Mouse (Mus musculus) limb, embryonic 15.5 days (tissue): Measurements from ENCODE around the gene Srsf7. TPM values are rescaled to one million over a fixed set of nuclear protein-coding genes. Genes with fewer than 3 reads are reported as not detected.
A peak's percentile ranks its signal among the peaks of the same experiment; 100 is the strongest.
"Not testable (repeated sequence)": the region's sequence is repeated elsewhere in the genome, so short reads cannot be mapped to it uniquely, and the experiment has no call there.

ENCODE experiments used
- ATAC-seq: fragments of 200-750 bp; cut with Nextera tagmentation; 2 replicates; pipeline ENCODE4 v1.8.0; 2017; ENCODE audit warnings: low read depth, moderate TSS enrichment; ENCODE audit not compliant: insufficient number of reproducible peaks, low FRiP score, low TSS enrichment
- H3K27ac ChIP-seq: fragments of 300-500 bp; sonication (generic); 2 replicates; pipeline ENCODE4 v1.5.1; 2015; ENCODE audit warnings: moderate library complexity, mild to moderate bottlenecking, inconsistent platforms
- H3K27me3 ChIP-seq: fragments of 300-500 bp; sonication (generic); 2 replicates; pipeline ENCODE4 v1.6.1; 2015; ENCODE audit warnings: inconsistent platforms
- H3K36me3 ChIP-seq: fragments of 300-500 bp; sonication (generic); 2 replicates; pipeline ENCODE4 v1.6.1; 2015; ENCODE audit warnings: inconsistent platforms
- H3K4me1 ChIP-seq: fragments of 300-500 bp; sonication (generic); 2 replicates; pipeline ENCODE4 v1.6.1; 2015; ENCODE audit warnings: inconsistent platforms
- H3K4me2 ChIP-seq: fragments of 300-500 bp; sonication (generic); 2 replicates; pipeline ENCODE4 v1.6.1; 2015; ENCODE audit warnings: mild to moderate bottlenecking, inconsistent platforms
- H3K4me3 ChIP-seq: fragments of 300-500 bp; sonication (generic); 2 replicates; pipeline ENCODE4 v1.5.1; 2015; ENCODE audit warnings: mild to moderate bottlenecking, inconsistent platforms
- H3K9ac ChIP-seq: fragments of 300-500 bp; sonication (generic); 2 replicates; pipeline ENCODE4 v1.6.1; 2015; ENCODE audit warnings: inconsistent platforms
- H3K9me3 ChIP-seq: fragments of 300-500 bp; sonication (generic); 2 replicates; pipeline ENCODE4 v1.6.1; 2016; ENCODE audit warnings: inconsistent platforms
- WGBS: fragments of 180-500 bp; shearing (Covaris S2); methylation state at CpG from one replicate; pipeline ENCODE4 v1.1.7; 2015; 5-methylcytosine and 5-hydroxymethylcytosine counted together
- polyA plus RNA-seq: library from polyadenylated mRNA; unstranded; fragments of >200 nt; fragmentation: Nextera tagmentation; extraction: Ambion mirVana; gene quantifications from 2 replicates; pipeline ENCODE4 v1.2.1, GENCODE M21; 2015

Gene Srsf7
- polyA plus RNA-seq, 1 experiment from 2014 or later: 517 TPM

GRCm38 (mm10) chr17:80183615-80184014 is 23.5 kb downstream of the Srsf7 start:
- Histone ChIP-seq H3K9ac (no peak overlapping the region), H3K4me3 (no peak overlapping the region), H3K27ac (no peak overlapping the region), H3K27me3 (no peaks in the 10 kb centered on the region), H3K9me3 (no peaks in the 10 kb centered on the region), H3K4me1 (no peaks in the 10 kb centered on the region), H3K4me2 (no peak overlapping the region), H3K36me3 (no peaks in the 10 kb centered on the region)
- WGBS: 75% methylated on average over 10 of the region's 10 CpGs
- ATAC-seq: no peak

GRCm38 (mm10) chr17:80180468-80180867 is 26.6 kb downstream of the Srsf7 start:
- no peak overlapping the region for H3K4me2 ChIP-seq
- ATAC-seq: no peak
- no peak overlapping the region for H3K27ac ChIP-seq

GRCm38 (mm10) chr17:80179959-80180358 is 27.1 kb downstream of the Srsf7 start:
- no peak overlapping the region for H3K4me2 ChIP-seq
- no peaks in the 10 kb centered on the region for H3K4me1 ChIP-seq
- no peaks in the 10 kb centered on the region for H3K9me3 ChIP-seq
- H3K36me3 ChIP-seq: no peaks in the 10 kb centered on the region
- H3K27me3 ChIP-seq: no peaks in the 10 kb centered on the region
- no peak overlapping the region for H3K27ac ChIP-seq
- no peak overlapping the region for H3K9ac ChIP-seq
- no peak overlapping the region for H3K4me3 ChIP-seq
- 1% methylated on average over 6 of the region's 6 CpGs for WGBS
- ATAC-seq: peak; percentile 72; the same call in 1 of the 2 replicates

More at GRCm38 (mm10) chr17:80180468-80180867, 26.6 kb downstream of the Srsf7 start:
- Histone ChIP-seq H3K36me3 (no peaks in the 10 kb centered on the region), H3K4me3 (no peak overlapping the region), H3K4me1 (no peaks in the 10 kb centered on the region), H3K9ac (no peak overlapping the region), H3K27me3 (no peaks in the 10 kb centered on the region), H3K9me3 (no peaks in the 10 kb centered on the region)

GRCm38 (mm10) chr17:80178846-80179245 is 28.3 kb downstream of the Srsf7 start:
- H3K4me1 ChIP-seq, ATAC-seq, H3K4me3 ChIP-seq, H3K9ac ChIP-seq, H3K36me3 ChIP-seq, H3K27me3 ChIP-seq, H3K4me2 ChIP-seq, H3K9me3 ChIP-seq, H3K27ac ChIP-seq: not testable (repeated sequence)
- WGBS: 95% methylated on average over 3 of the region's 3 CpGs

- WGBS: 84% methylated on average over 3 of the region's 3 CpGs
Measured at GRCm38 (mm10) chr17:80175966-80176365, 31.1 kb downstream of the Srsf7 start.

GRCm38 (mm10) chr17:80175386-80175739 is 31.7 kb downstream of the Srsf7 start:
- Histone ChIP-seq H3K4me1 (no peaks in the 10 kb centered on the region), H3K9me3 (no peaks in the 10 kb centered on the region), H3K27me3 (no peaks in the 10 kb centered on the region), H3K4me3 (no peak overlapping the region), H3K9ac (no peak overlapping the region), H3K36me3 (no peaks in the 10 kb centered on the region), H3K4me2 (no peak overlapping the region), H3K27ac (no peak overlapping the region)
- whole genome bisulfite sequencing: 74% methylated on average over 4 of the region's 4 CpGs
- ATAC-seq: no peak

More at GRCm38 (mm10) chr17:80175966-80176365, 31.1 kb downstream of the Srsf7 start:
- Histone ChIP-seq H3K27ac (no peak overlapping the region), H3K4me3 (no peak overlapping the region), H3K4me1 (no peaks in the 10 kb centered on the region), H3K9me3 (no peaks in the 10 kb centered on the region), H3K36me3 (no peaks in the 10 kb centered on the region), H3K9ac (no peak overlapping the region), H3K27me3 (no peaks in the 10 kb centered on the region), H3K4me2 (no peak overlapping the region)
- ATAC-seq: no peak

- Histone ChIP-seq H3K9me3 (no peaks in the 10 kb centered on the region), H3K27me3 (no peaks in the 10 kb centered on the region), H3K4me2 (no peak overlapping the region), H3K27ac (no peak overlapping the region), H3K9ac (no peak overlapping the region), H3K4me1 (no peaks in the 10 kb centered on the region), H3K4me3 (no peak overlapping the region), H3K36me3 (no peaks in the 10 kb centered on the region)
- ATAC-seq: no peak
- 76% methylated on average over 19 of the region's 19 CpGs for WGBS
Measured at GRCm38 (mm10) chr17:80174699-80175385, 32.3 kb downstream of the Srsf7 start.

- Histone ChIP-seq H3K4me2 (no peak overlapping the region), H3K36me3 (no peaks in the 10 kb centered on the region), H3K4me1 (0 out of 2 replicates have a peak, but pooled peaks cover under 1% of the 10 kb centered on the region), H3K9ac (no peak overlapping the region), H3K27ac (no peak overlapping the region), H3K27me3 (no peaks in the 10 kb centered on the region), H3K4me3 (no peak overlapping the region), H3K9me3 (no peaks in the 10 kb centered on the region)
- no peak for ATAC-seq
- 81% methylated on average over 3 of the region's 3 CpGs for WGBS
Measured at GRCm38 (mm10) chr17:80174146-80174545, 33.0 kb downstream of the Srsf7 start.

- Histone ChIP-seq H3K4me2 (no peak overlapping the region), H3K9ac (no peak overlapping the region), H3K9me3 (no peaks in the 10 kb centered on the region), H3K27me3 (no peaks in the 10 kb centered on the region), H3K4me3 (no peak overlapping the region), H3K36me3 (no peaks in the 10 kb centered on the region), H3K4me1 (peaks cover 5% of the 10 kb centered on the region), H3K27ac (no peak overlapping the region)
- ATAC-seq: no peak
- 74% methylated on average over 2 of the region's 2 CpGs for WGBS
Measured at GRCm38 (mm10) chr17:80173708-80174107, 33.4 kb downstream of the Srsf7 start.

GRCm38 (mm10) chr17:80172761-80173160 is 34.3 kb downstream of the Srsf7 start:
- no peaks in the 10 kb centered on the region for H3K9me3 ChIP-seq
- WGBS: 82% methylated on average over 5 of the region's 5 CpGs
- no peak overlapping the region for H3K4me3 ChIP-seq
- H3K36me3 ChIP-seq: no peaks in the 10 kb centered on the region
- H3K4me1 ChIP-seq: peaks cover 15% of the 10 kb centered on the region
- no peak overlapping the region for H3K4me2 ChIP-seq
- H3K27me3 ChIP-seq: no peaks in the 10 kb centered on the region
- H3K9ac ChIP-seq: no peak overlapping the region
- no peak for ATAC-seq
- no peak overlapping the region for H3K27ac ChIP-seq

- no peak for ATAC-seq
- Histone ChIP-seq H3K4me2 (no peak overlapping the region), H3K4me3 (no peak overlapping the region), H3K27me3 (no peaks in the 10 kb centered on the region), H3K36me3 (no peaks in the 10 kb centered on the region), H3K9ac (no peak overlapping the region), H3K27ac (no peak overlapping the region), H3K4me1 (peaks cover 19% of the 10 kb centered on the region), H3K9me3 (no peaks in the 10 kb centered on the region)
- WGBS: 89% methylated on average over 4 of the region's 4 CpGs
Measured at GRCm38 (mm10) chr17:80171948-80172347, 35.2 kb downstream of the Srsf7 start.

GRCm38 (mm10) chr17:80170951-80171350 is 36.2 kb downstream of the Srsf7 start:
- ATAC-seq: no peak
- 86% methylated on average over 7 of the region's 7 CpGs for WGBS

GRCm38 (mm10) chr17:80169792-80170191 is 37.3 kb downstream of the Srsf7 start:
- H3K4me1 ChIP-seq: peaks cover 25% of the 10 kb centered on the region
- H3K9me3 ChIP-seq: no peaks in the 10 kb centered on the region
- ATAC-seq: no peak
- no peak overlapping the region for H3K27ac ChIP-seq
- no peak overlapping the region for H3K9ac ChIP-seq
- H3K27me3 ChIP-seq: no peaks in the 10 kb centered on the region
- no peak overlapping the region for H3K4me3 ChIP-seq
- H3K4me2 ChIP-seq: no peak overlapping the region
- no peaks in the 10 kb centered on the region for H3K36me3 ChIP-seq
- WGBS: 90% methylated on average over 6 of the region's 6 CpGs

More at GRCm38 (mm10) chr17:80170951-80171350, 36.2 kb downstream of the Srsf7 start:
- H3K9ac ChIP-seq: no peak overlapping the region
- H3K36me3 ChIP-seq: no peaks in the 10 kb centered on the region
- H3K4me1 ChIP-seq: peaks cover 23% of the 10 kb centered on the region
- H3K27me3 ChIP-seq: no peaks in the 10 kb centered on the region
- no peak overlapping the region for H3K4me2 ChIP-seq
- H3K27ac ChIP-seq: no peak overlapping the region
- H3K9me3 ChIP-seq: no peaks in the 10 kb centered on the region
- H3K4me3 ChIP-seq: no peak overlapping the region
